Mouse (Mus musculus) ES-E14 (cell line): Measurements from ENCODE around the gene Arhgap17. TPM values are rescaled to one million over a fixed set of nuclear protein-coding genes. Genes with fewer than 3 reads are reported as not detected.

ENCODE experiments used
- DNase-seq: peaks from one replicate; pipeline ENCODE4 v3.0.0-alpha.2; 2013; ENCODE audit warnings: low read depth, low spot score
- H3K27ac ChIP-seq: 2 replicates; pipeline ENCODE4 v1.5.1; 2012; ENCODE audit warnings: low read depth, mild to moderate bottlenecking, low read length, moderate library complexity, mixed read lengths; ENCODE audit not compliant: poor library complexity, insufficient read depth, severe bottlenecking
- H3K36me3 ChIP-seq: 2 replicates; pipeline ENCODE4 v1.6.1; 2012; ENCODE audit warnings: mild to moderate bottlenecking, low read length, moderate library complexity, mixed read lengths; ENCODE audit not compliant: control insufficient read depth, poor library complexity, insufficient read depth, severe bottlenecking
- H3K4me1 ChIP-seq, 2 experiments: fragments of 150-350 bp in 1 of 2; sonication (generic) in 1 of 2; 2 replicates each; pipeline ENCODE4 v1.6.1; 2012; ENCODE audit warnings: low read length in 2 of 2, mild to moderate bottlenecking in 1 of 2, mixed read lengths in 1 of 2; ENCODE audit not compliant: control insufficient read depth in 2 of 2, insufficient read depth in 2 of 2, poor library complexity in 1 of 2
- H3K4me3 ChIP-seq, 2 experiments: fragments of 150-350 bp in 1 of 2; sonication (generic) in 1 of 2; 2 replicates each; pipeline ENCODE4 v1.5.1; 2012; ENCODE audit warnings: low read length in 2 of 2, low read depth in 1 of 2, mild to moderate bottlenecking in 1 of 2, mixed read lengths in 1 of 2; ENCODE audit not compliant: insufficient read depth in 1 of 2, poor library complexity in 1 of 2, severe bottlenecking in 1 of 2
- H3K9ac ChIP-seq: 2 replicates; pipeline ENCODE4 v1.6.1; 2012; ENCODE audit warnings: low read depth, mild to moderate bottlenecking, low read length, mixed read lengths; ENCODE audit not compliant: poor library complexity, insufficient read depth, severe bottlenecking
- H3K9me3 ChIP-seq: fragments of 150-350 bp; sonication (generic); 2 replicates; pipeline ENCODE4 v1.6.1; 2012; ENCODE audit warnings: low read depth, mild to moderate bottlenecking, low read length; ENCODE audit not compliant: control insufficient read depth, insufficient read depth
- CHD2 ChIP-seq: IDR thresholded peaks from 2 replicates; pipeline ENCODE4 v1.6.1; 2014; ENCODE audit warnings: mild to moderate bottlenecking, low read depth, low read length, inconsistent platforms
- HCFC1 ChIP-seq: IDR thresholded peaks from 2 replicates; pipeline ENCODE4 v1.6.1; 2012; ENCODE audit warnings: low read length, inconsistent platforms, borderline replicate concordance; ENCODE audit not compliant: insufficient read depth
- MAFK ChIP-seq: IDR thresholded peaks from 2 replicates; pipeline ENCODE4 v1.6.1; 2014; ENCODE audit warnings: mild to moderate bottlenecking, low read depth, low read length, inconsistent platforms; ENCODE audit not compliant: insufficient read depth
- ZC3H11A ChIP-seq: IDR thresholded peaks from 2 replicates; pipeline ENCODE4 v1.6.1; 2012; ENCODE audit warnings: low read depth, mild to moderate bottlenecking, inconsistent platforms, low read length, borderline replicate concordance
- ZNF384 ChIP-seq: IDR thresholded peaks from 2 replicates; pipeline ENCODE4 v1.6.1; 2012; ENCODE audit warnings: low read depth, low read length, inconsistent platforms
- in situ Hi-C, 2 experiments: fragments of 600-800 bp; cut with MboI; formaldehyde crosslinking; loops; one replicate each; pipeline ENCODE4 v1.15.1; 2025; ENCODE audit warnings: low sequenced_read_pairs in 2 of 2, inconsistent platforms in 1 of 2; ENCODE audit not compliant: unreplicated experiment in 2 of 2
- total RNA-seq: library from RNA; depleted of rRNA; stranded (reverse); fragments of 300-350 nt; gene quantifications from 2 replicates; pipeline ENCODE4 v1.2.3, GENCODE M21; 2012

Arhgap17 gene
- total RNA-seq, 1 experiment = 9.5 TPM

GRCm38 (mm10) chr7:123307887-123308558 lies 61.7 kb downstream of the Arhgap17 start:
- no peak overlapping the region for H3K9ac ChIP-seq
- no peak overlapping the region for H3K4me3 ChIP-seq
- no peaks in the 10 kb centered on the region for H3K9me3 ChIP-seq
- no peak overlapping the region for H3K27ac ChIP-seq
- H3K4me1 ChIP-seq = 0 out of 4 replicates have a peak, but pooled peaks cover 0 to 2% of the 10 kb centered on the region in 2 experiments
- in situ Hi-C loops = no loop called here
- peaks cover 27% of the 10 kb centered on the region for H3K36me3 ChIP-seq
- TF ChIP-seq ZNF384 (no peak), CHD2 (no peak), MAFK (no peak), HCFC1 (no peak)
- DNase-seq = no peak

GRCm38 (mm10) chr7:123307236-123307635 lies 62.5 kb downstream of the Arhgap17 start:
- H3K36me3 ChIP-seq = peaks cover 27% of the 10 kb centered on the region
- in situ Hi-C loops = no loop called here

DNA sequence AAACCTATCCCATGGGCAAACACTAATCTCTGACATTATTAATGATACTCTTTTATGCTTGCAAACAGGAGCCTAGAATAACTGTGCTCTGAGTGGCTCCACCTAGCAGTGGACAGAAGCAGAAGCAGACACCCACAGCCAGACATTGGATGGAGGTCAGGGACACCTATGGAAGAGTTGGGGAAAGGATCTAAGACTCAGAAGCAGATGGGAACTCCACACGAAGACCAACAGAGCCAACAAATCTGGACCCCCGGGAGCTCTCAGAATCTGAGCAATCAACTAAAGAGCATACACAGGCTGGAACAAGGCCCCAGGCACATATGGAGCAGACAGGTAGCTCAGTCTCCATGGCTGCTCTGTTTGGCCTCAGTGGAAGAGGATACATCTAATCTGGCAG lies 64.3 kb downstream of the Arhgap17 start:
- Histone ChIP-seq H3K4me3 (no peak overlapping the region), H3K36me3 (peaks cover 25% of the 10 kb centered on the region)
- in situ Hi-C loops = no loop called here

More at GRCm38 (mm10) chr7:123307236-123307635, 62.5 kb downstream of the Arhgap17 start:
- Histone ChIP-seq H3K9ac (no peak overlapping the region), H3K9me3 (no peaks in the 10 kb centered on the region), H3K4me1 (0 out of 4 replicates have a peak, but pooled peaks cover 0 to 2% of the 10 kb centered on the region in 2 experiments), H3K4me3 (no peak overlapping the region), H3K27ac (no peak overlapping the region)
- no peak for TF ChIP-seq HCFC1
- no peak for TF ChIP-seq ZNF384
- TF ChIP-seq MAFK = no peak
- no peak for TF ChIP-seq ZC3H11A
- no peak for TF ChIP-seq CHD2
- DNase-seq = no peak

GRCm38 (mm10) chr7:123300258-123300657 lies 69.5 kb downstream of the Arhgap17 start:
- in situ Hi-C loops = no loop called here
- H3K27ac ChIP-seq = no peak overlapping the region
- peaks cover 19% of the 10 kb centered on the region for H3K36me3 ChIP-seq
- H3K9ac ChIP-seq = no peak overlapping the region
- DNase-seq = no peak
- no peaks in the 10 kb centered on the region for H3K4me1 ChIP-seq
- H3K4me3 ChIP-seq = no peak overlapping the region
- H3K9me3 ChIP-seq = no peaks in the 10 kb centered on the region
- no peak for TF ChIP-seq ZNF384
- no peak for TF ChIP-seq MAFK
- no peak for TF ChIP-seq CHD2

More for the DNA sequence above, 64.3 kb downstream of the Arhgap17 start:
- TF ChIP-seq ZC3H11A (no peak), MAFK (no peak)
- Histone ChIP-seq H3K4me1 (no peaks in the 10 kb centered on the region), H3K27ac (no peak overlapping the region), H3K9ac (no peak overlapping the region), H3K9me3 (no peaks in the 10 kb centered on the region)
- DNase-seq = no peak

- TF ChIP-seq MAFK (no peak), HCFC1 (no peak), CHD2 (no peak), ZNF384 (no peak), ZC3H11A (no peak)
- Histone ChIP-seq H3K4me3 (no peak overlapping the region), H3K9ac (no peak overlapping the region), H3K4me1 (no peaks in the 10 kb centered on the region), H3K9me3 (no peaks in the 10 kb centered on the region), H3K36me3 (peaks cover 24% of the 10 kb centered on the region), H3K27ac (no peak overlapping the region)
- no peak for DNase-seq
- in situ Hi-C loops = no loop called here
These were observed 71.5 kb downstream of the Arhgap17 start for GRCm38 (mm10) chr7:123298225-123298624.
